ENCODE assay signal across 19 mouse cellular contexts in genomic region chr13:104171711-104172110, GRCm38 (mm10).
"Had no signal": no experiment of that assay in that cellular context is flagged by ENCODE, and none has a peak within 500 bp of the region (broad histone marks: within the 10 kb centered on the region; RNA-seq: fewer than 3 reads in every experiment).

No protein-coding gene starts in this region.

- DNase-seq: kidney, postnatal 25 days; layer of hippocampus, adult 9-11 months; liver, embryonic 13.5 days; lung, embryonic 14.5 days; right cerebral cortex, adult 18-20 months; right cerebral cortex, postnatal 14 days; right cerebral cortex, postnatal 4 days; thymus, adult 2 months; thymus, postnatal 14 days; thymus, postnatal 4 days had no signal

- H3K9me3 ChIP-seq: liver, embryonic 13.5 days; midbrain, embryonic 12.5 days; midbrain, embryonic 15.5 days had no signal

- H3K9ac ChIP-seq: liver, embryonic 13.5 days; lung, embryonic 14.5 days; midbrain, embryonic 12.5 days; midbrain, embryonic 15.5 days; neural tube, embryonic 12.5 days; neural tube, embryonic 15.5 days had no signal

- H3K4me2 ChIP-seq: liver, embryonic 13.5 days; lung, embryonic 14.5 days; midbrain, embryonic 12.5 days; midbrain, embryonic 15.5 days; neural tube, embryonic 12.5 days; neural tube, embryonic 15.5 days had no signal

- H3K27me3 ChIP-seq: liver, embryonic 13.5 days; midbrain, embryonic 12.5 days; midbrain, embryonic 15.5 days; neural tube, embryonic 12.5 days; neural tube, embryonic 15.5 days had no signal

- H3K4me3 ChIP-seq: layer of hippocampus, adult 2 months; liver, embryonic 13.5 days; midbrain, embryonic 12.5 days; midbrain, embryonic 15.5 days; neural tube, embryonic 12.5 days; neural tube, embryonic 15.5 days had no signal

- ATAC-seq: lung, postnatal 0 days; midbrain, embryonic 15.5 days had no signal

- H3K27ac ChIP-seq: kidney, postnatal 0 days; layer of hippocampus, adult 2 months; liver, embryonic 13.5 days; macrophage; midbrain, embryonic 12.5 days; midbrain, embryonic 15.5 days; neural tube, embryonic 12.5 days; neural tube, embryonic 15.5 days; stomach, postnatal 0 days had no signal
